Mouse (Mus musculus) CD4-positive helper T cell, adult 2 months (primary cell): Measurements from ENCODE around the gene Egln2.
A peak's percentile ranks its signal among the peaks of the same experiment; 100 is the strongest.

ENCODE experiments used
- DNase-seq: peaks from one replicate; pipeline ENCODE4 v3.0.0-alpha.2; 2012; ENCODE audit warnings: low read depth, missing footprints, low spot score

Egln2 gene

GRCm38 (mm10) chr7:27166614-27167474, at the start of gene Egln2:
Egln2 (minus strand) TSS chr7:27166802.
- DNase-seq, result peak; percentile 97

DNA sequence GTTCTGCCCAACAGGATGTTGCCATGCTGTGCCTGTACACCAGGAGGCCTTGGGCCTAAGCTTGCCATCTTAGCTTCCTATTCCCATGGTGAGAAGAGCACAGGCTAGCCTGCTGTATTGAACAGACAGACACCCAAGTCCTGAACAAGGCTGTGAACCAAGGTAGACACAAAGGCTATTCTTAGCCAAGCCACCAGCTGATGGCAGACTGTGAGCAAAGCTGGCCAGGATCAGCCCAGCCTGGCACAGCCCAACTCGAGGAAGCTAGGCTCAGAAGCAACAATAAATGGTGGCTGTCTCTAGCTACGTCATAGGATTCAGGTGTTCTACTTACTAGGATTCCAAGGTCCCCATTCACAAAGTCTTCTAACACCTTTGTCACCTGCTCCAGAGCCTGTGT, 46.0 kb upstream of the Egln2 start:
- no peak for DNase-seq

GRCm38 (mm10) chr7:27203730-27204449, 37.3 kb upstream of the Egln2 start:
- no peak for DNase-seq

DNA sequence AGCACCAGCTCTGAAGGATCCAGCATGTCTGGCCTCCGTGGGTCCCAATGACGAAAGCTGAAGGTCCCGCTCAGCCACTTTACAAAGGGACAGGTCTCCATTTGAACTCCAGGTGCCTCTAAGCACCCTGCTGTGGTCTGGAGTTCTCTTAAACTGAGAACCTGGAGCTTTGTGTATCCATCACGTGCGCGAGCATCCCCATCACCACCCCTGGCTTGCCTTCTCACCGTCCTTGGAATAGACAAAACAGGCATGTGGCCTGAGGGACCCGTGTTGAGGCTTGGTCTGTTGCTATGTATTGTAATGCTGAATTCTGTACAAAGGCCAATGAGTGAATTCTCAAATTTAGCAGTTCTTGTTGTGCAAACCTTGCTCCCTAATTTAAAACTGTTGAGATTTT, 32.2 kb upstream of the Egln2 start:
- DNase-seq, result no peak

- DNase-seq, result no peak
Measured at GRCm38 (mm10) chr7:27198355-27198754, 31.8 kb upstream of the Egln2 start.

- no peak for DNase-seq
Measured at GRCm38 (mm10) chr7:27197634-27198033, 31.0 kb upstream of the Egln2 start.

GRCm38 (mm10) chr7:27197136-27197535, 30.5 kb upstream of the Egln2 start:
- no peak for DNase-seq

DNA sequence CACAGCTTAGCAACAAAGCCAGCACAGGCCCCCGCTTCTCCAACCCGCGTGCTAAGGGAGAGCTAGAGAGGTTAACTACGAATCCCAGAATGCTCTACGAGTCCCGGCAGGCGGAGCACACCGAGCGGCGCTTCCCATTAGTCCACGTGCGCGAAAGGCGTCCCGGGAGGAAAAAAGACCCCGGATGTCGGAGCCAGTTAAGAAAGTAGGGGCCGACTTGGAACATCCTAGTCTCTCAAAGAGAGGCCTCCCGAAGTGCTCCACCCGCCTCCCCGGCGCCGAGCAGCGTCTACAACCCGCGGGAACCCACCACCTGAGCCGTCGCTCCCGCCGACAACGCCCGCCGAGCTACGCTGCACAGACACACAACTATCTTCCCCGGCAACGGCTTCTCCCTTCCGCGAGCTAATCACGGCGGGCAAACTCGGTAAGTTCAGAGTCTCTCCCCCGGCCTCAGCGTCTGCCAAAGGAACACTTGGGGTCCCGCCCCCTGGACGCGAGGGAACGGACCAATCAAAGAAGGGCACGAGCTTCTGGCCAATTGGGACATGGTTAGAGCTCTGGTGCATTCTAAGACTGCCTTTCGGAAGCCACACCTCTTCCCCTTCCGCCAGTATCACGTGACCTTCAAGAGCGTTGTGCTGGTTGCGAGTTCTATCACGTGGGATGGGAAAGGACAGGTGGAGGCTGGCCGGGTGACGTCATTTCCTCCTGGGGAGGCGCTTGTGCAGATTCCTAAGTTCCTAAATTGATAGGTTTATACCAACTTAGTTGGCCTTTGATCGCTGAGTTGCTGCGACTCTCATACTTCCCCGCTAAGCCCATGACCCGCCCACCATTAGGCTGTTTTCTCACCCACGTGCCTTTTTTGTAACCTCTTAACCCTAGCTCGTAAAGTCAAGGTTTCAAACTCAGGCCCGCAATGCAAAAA, 29.3 kb upstream of the Egln2 start, which contains the start of the genes BC024978 and Snrpa:
TSS of gene BC024978 (plus strand) at position 101 of the 931 bp plus-strand sequence.
TSS of gene Snrpa (minus strand) at position 591 of the 931 bp plus-strand sequence.
- peak; percentile 99 for DNase-seq

GRCm38 (mm10) chr7:27193731-27194130, 27.1 kb upstream of the Egln2 start:
- DNase-seq, result no peak

GRCm38 (mm10) chr7:27192434-27192833, 25.8 kb upstream of the Egln2 start:
- no peak for DNase-seq

- no peak for DNase-seq
Measured at GRCm38 (mm10) chr7:27189271-27189931, 22.8 kb upstream of the Egln2 start.

GRCm38 (mm10) chr7:27185986-27186385, 19.4 kb upstream of the Egln2 start:
- DNase-seq, result no peak

DNA sequence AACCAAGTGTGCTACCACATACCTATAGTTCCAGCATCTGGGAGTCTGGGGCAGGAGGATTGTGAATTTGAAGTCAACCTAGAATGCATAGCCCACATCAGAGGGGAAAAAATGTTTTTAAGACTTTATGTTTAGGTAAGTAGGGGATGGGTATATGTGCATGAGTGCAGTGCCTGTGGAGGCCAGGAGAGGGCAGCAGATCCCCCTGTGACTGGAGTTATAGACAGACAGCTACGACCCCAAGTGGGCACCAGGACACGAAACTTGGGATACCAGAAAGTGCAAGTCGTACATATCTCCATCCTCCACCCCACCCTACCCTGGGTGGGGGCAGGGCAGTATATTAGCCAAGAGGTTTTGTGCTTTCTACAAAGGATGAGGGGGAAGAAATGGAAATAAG, 18.4 kb upstream of the Egln2 start:
- peak; percentile 42 for DNase-seq

GRCm38 (mm10) chr7:27182498-27182897, 15.9 kb upstream of the Egln2 start:
- no peak for DNase-seq

DNA sequence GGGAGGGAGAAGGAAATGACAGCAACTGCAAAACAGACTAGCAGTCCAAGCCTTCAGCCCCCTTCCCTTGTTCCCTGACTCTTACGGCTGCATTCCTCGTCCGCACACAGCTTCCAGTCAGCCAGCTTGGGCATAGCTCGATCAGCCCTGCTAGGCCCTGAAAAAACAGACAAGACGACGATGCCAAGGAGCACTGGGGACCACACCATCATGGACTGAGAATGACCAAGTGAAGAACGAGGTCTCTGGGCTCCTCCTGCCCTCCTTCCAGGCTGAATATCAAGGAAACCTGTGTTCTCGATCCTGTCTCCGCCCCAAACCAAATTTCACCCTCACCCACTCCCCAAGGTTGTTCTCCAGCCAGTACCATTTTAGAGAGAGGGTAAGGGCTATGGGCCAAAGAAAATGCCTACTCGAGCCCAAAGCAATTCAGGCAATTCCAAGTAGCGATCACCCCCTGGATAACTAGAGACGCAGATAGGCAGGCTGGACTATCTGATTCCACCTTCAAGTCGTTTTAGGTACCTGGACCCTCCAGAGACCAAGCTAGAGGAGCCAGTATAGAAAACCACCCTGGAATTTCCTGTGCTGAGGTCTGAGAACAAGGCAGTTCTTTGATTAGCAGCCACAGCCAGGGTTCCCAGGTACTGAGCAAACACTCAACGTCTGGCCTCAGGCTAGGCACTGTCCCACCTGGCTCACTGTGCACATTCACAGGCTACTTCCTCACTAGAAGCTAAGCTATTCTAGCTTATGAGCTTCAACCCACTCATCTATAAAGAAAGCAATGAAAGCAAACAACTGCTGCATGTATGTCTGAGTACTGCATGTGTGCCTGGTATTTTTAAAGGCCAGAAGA, 14.5 kb upstream of the Egln2 start, which contains the start of the genes Gm21983 and Mia:
TSS of gene Gm21983 (minus strand) at position 250 of the 859 bp plus-strand sequence.
TSS of gene Mia (minus strand) at position 321 of the 859 bp plus-strand sequence.
- no peak for DNase-seq

DNA sequence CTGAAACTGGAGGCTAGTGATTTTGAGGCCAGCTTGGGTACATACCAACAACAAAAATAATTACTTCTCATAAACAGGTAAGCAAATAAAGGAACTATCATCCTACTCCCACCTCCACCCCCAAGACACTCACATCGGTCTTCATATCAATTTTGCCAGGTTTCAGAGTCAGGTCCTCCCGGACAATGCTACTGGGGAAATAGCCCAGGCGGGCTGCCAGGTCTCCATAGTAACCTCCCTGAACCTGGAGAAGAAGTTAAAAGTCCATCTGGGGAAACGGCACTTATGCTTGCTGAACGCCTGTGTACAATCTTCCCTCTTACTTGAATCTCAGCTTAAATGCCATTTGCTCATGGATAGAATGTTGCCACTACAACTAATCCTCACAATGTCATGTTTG, 13.4 kb upstream of the Egln2 start:
- no peak for DNase-seq

DNA sequence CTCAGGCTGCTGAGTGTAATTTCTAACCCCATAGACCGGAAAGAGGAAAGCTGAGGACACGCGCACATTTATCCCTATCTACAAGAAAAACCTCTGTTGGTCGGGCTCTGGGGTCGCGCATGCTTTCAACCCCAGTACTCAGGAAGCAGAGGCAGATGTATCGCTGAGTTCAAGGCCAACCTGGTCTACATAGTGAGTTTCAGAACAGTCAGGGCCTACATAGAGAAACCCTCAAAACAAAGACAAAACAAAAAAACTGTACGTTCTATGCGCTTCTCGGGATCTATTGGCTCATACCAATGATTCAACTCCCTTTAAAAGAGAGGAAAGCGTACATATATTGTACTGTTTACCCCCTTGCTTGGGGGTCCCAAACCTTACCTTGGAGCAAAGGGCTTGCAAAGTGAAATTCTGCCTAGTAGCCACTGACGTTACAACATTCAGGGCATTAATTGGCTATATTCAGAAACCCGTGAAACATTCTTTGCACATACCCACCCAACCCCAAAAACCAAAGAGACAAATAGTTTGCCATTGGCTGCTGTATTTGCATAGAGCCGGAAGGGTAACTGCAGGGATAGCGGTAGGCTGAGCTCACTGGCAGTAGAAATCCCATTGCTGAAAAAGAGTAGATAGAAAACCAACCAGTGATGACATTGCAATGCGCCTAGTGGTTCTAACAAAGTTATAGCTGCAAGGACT, 12.8 kb upstream of the Egln2 start:
- DNase-seq, result no peak

DNA sequence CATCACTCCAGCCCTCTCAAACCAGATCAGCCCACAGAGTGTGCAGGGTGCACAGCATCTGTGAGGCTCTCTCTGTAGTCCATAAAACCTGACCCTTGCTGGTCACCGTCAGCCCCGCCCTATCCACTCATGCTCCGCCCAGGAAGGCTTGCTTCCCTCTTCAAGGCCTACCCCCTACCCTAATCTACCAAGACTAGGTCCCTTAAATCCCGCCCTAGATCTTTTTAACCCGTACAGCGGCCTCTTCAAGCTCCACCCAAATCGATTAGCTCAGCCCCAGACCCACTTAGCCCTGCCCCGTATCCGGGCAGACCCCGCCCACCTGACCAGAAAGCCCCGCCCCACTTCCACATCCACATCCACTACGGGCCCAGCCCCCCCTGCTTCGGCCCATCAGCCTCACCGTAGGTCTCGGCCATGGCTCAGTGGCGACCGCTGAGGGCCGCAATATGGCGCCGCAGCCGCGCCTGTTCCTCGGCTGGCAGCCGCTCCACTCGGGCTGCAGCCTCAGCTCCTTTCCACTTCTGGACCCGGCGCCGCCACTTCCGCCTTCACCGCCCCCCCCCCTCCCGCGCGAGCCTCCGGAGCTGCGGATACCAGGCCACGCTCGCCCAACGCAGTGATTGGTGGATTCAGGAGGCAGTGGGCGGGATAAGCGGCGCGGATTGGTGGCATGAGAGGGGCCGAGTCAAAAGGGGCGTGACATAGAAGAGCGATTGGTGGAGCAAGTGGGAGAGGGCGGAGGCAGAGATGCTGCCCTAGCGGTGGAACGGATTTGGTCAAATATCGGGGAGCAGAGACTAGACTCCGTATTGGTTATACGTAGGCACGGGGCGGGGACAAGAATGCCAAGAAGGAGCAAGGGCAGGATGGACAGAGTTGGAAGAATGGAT, 12.0 kb upstream of the Egln2 start, which contains the start of gene Rab4b:
TSS of gene Rab4b (minus strand) at position 573 of the 893 bp plus-strand sequence.
- DNase-seq, result peak; percentile 100
